Mouse (Mus musculus) T-helper 2 cell (primary cell): ENCODE measurements around the gene Tbl3.

Source experiments
- in situ Hi-C: fragments of 300-600 bp; cut with MboI, MseI; formaldehyde crosslinking; loops from one replicate; pipeline ENCODE4 v1.15.1; 2025; ENCODE audit warnings: high pct_unique_total_duplicates

The Tbl3 gene

GRCm38 (mm10) chr17:24653967-24654710, 53.3 kb downstream of the Tbl3 start:
- in situ Hi-C loops = no loop called here

DNA sequence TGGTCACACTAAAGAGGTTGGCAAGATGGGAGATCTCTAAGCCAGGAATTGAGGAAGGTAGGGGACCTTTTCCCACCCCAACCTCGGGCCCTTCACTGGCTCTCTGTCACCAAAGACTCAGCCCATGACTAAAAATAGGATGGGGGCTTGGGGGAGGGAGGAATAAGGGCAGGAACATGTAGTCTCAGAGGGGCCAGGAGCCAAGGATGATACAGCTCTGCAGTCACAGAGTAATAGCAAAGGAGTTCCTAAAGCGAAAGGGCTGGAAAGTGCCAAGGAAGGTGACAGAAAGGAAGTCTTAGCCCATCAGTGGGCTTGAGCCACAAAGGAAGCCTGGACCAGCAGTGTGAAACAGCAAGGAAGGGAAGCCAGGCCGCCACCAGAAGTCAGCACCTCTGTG, 55.6 kb downstream of the Tbl3 start:
- in situ Hi-C loops = no loop called here

DNA sequence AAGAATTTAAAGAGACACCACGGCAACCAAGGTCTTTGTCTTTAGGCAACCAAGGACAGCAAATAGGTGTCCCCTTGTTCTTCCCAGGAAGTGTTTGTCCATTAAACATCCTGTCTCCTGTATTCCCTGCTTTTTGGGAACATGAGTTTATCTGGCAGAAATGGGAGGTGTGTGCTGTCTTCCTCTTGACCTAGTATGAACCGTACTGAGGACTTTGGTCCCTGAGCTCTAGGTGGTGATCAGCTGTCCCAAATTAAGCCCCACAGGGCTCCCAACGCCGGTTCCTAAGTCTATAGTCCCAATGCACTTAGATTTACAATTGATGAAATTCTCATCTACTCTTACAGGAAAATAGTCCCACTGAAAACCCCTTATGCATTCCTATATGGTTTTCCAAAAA, 56.7 kb downstream of the Tbl3 start:
- in situ Hi-C loops = no loop called here

DNA sequence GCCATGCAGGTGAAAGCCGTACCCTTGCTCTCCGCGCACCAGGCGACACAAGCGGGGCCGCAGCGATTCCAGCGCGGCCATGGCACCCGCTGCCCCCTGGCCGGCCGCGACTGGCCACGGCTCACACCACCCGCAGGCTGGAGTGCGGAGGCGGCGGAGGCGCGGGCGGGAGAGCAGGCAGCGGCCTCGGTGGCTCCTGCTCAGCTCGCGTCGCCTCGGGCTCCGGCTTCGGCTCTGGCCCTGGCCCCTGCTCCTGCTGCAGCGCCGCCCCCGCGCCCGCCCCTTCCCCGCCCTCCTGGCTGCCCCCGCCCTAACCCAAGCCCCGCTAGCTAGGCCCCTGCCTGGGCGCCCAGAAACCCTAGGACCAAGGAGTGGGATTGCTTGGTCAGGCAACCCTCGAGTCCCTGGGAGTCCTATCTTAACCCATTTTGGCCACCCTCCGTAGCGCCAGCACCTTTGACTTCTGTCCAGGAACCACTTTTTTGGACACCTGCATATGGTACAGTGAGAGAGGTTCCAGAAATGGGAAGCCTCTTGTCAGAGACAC, 57.3 kb downstream of the Tbl3 start, which contains the start of gene Slc9a3r2:
Gene Slc9a3r2, minus strand, starts transcription at position 258 of the 547 bp plus-strand sequence.
- in situ Hi-C loops = no loop called here

DNA sequence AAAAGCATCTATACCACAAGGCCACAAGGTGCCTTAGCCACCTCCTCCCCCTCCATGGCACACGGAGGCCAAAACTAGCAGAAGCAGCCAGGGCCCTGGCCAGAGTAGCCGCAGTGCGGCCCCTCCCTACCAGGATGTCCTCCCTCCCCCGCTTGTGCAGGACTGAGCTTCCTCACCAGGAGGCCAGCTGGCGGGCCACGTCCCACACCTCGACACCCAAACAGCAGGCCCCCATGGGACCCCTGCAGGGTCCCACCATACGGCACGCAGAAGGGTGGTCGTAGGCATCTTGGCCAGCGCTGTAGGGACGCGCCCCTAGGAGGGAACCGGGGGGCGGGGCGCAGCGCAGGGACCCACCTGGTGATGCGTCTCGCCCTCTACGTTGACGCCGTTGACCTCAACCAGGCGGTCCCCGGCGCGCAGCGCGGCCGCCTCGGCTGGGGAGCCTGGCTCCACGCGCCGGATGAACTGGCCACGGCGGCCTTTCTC, 57.8 kb downstream of the Tbl3 start:
- in situ Hi-C loops = no loop called here

DNA sequence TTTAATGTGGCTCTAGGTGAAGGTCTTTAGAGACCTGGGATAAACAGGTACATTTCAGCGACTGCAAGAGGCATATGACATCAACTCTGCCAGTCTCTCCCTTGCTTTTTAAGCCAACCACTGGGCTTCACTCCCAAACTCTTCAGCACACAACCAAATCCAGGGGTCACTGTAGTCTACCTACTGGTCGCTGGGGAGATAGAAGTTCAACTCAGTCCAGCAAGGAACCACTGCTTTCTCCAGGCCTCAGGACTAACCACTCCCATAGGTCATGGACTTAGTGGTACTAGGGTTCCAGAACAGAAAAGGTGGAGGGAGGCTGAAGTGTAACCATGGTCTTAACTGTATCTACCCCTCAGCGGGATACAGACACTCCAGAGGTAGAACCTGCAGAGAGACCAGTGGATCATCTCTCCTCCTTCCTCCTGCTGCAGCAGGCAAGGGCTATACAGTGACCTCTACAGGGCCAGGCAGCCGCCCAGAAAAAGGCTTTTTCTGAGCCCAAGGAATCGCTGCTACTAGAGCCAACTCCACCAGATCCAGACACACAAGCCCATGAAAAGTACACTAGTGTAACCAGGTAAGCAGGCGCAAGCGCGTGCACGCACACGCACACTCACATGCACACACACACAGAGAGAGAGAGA, 58.6 kb downstream of the Tbl3 start:
- in situ Hi-C loops = no loop called here
